Mouse (Mus musculus) liver, adult 2 months (tissue): ENCODE data around the gene Igsf9. TPM values are rescaled to one million over a fixed set of nuclear protein-coding genes. Genes with fewer than 3 reads are reported as not detected.

ENCODE experiments used
- DNase-seq: peaks from one replicate; pipeline ENCODE4 v3.0.0-alpha.2; 2011; ENCODE audit warnings: low read depth, low spot score; ENCODE audit errors: extremely low read depth
- H3K27ac ChIP-seq: fragments of 200-500 bp; replicated peaks from 2 replicates; pipeline ENCODE4 v1.5.1; 2012; ENCODE audit warnings: low read depth, mild to moderate bottlenecking, control low read depth, inconsistent platforms, low read length; ENCODE audit not compliant: insufficient read depth
- H3K27me3 ChIP-seq: fragments of 200-500 bp; 2 replicates; pipeline ENCODE4 v1.6.1; 2012; ENCODE audit warnings: mild to moderate bottlenecking, moderate library complexity, low read length, inconsistent platforms; ENCODE audit not compliant: control insufficient read depth, insufficient read depth
- H3K36me3 ChIP-seq: fragments of 200-500 bp; 2 replicates; pipeline ENCODE4 v1.6.1; 2012; ENCODE audit warnings: low read length, inconsistent platforms; ENCODE audit not compliant: control insufficient read depth, insufficient read depth
- H3K4me1 ChIP-seq: fragments of 200-500 bp; 2 replicates; pipeline ENCODE4 v1.6.1; 2011; ENCODE audit warnings: low read length; ENCODE audit not compliant: control insufficient read depth, insufficient read depth
- H3K4me3 ChIP-seq: fragments of 200-500 bp; 2 replicates; pipeline ENCODE4 v1.5.1; 2011; ENCODE audit warnings: low read depth, mild to moderate bottlenecking, control low read depth, low read length, moderate library complexity; ENCODE audit not compliant: insufficient read depth
- H3K79me2 ChIP-seq: fragments of 200-500 bp; 2 replicates; pipeline ENCODE4 v1.6.1; 2012; ENCODE audit warnings: inconsistent platforms, mild to moderate bottlenecking, low read length, moderate library complexity; ENCODE audit not compliant: control insufficient read depth, insufficient read depth
- H3K9ac ChIP-seq: fragments of 200-500 bp; 2 replicates; pipeline ENCODE4 v1.6.1; 2012; ENCODE audit warnings: low read depth, mild to moderate bottlenecking, control low read depth, inconsistent platforms, low read length
- CTCF ChIP-seq: fragments of 200-500 bp; IDR thresholded peaks from 2 replicates; pipeline ENCODE4 v1.5.1; 2011; ENCODE audit warnings: low read depth, low read length, control low read depth
- POLR2A ChIP-seq: fragments of 200-500 bp; IDR thresholded peaks from 2 replicates; pipeline ENCODE4 v1.6.1; 2011; ENCODE audit warnings: low read length, control low read depth; ENCODE audit not compliant: insufficient read depth; ENCODE audit errors: extremely low read depth
- WGBS: fragments of 180-500 bp; shearing (Covaris S2); methylation state at CpG from one replicate; pipeline ENCODE4 v1.1.7; 2018; 5-methylcytosine and 5-hydroxymethylcytosine counted together
- polyA plus RNA-seq: library from polyadenylated mRNA; depleted of rRNA; stranded (reverse); fragments of >200 nt; gene quantifications from 2 replicates; pipeline ENCODE4 v1.2.3, GENCODE M21; 2012
- total RNA-seq: library from RNA; depleted of rRNA; stranded (reverse); fragments of >200 nt; gene quantifications from 2 replicates; pipeline ENCODE4 v1.2.3, GENCODE M21; 2014

The Igsf9 gene
- total and polyA plus RNA-seq, 2 experiments, result 0.28 to 0.55 TPM

- 50% methylated on average over 8 of the region's 8 CpGs for WGBS
- DNase-seq, result no peak
- TF ChIP-seq POLR2A (no peak), CTCF (no peak)
These were observed 10.5 kb downstream of the Igsf9 start for GRCm38 (mm10) chr1:172492047-172492446.

GRCm38 (mm10) chr1:172493516-172493915 is 11.9 kb downstream of the Igsf9 start:
- no peak overlapping the region for H3K9ac ChIP-seq
- H3K4me1 ChIP-seq, result no peaks in the 10 kb centered on the region
- WGBS, result 79% methylated on average over 6 of the region's 6 CpGs
- DNase-seq, result no peak
- H3K4me3 ChIP-seq, result no peak overlapping the region
- no peaks in the 10 kb centered on the region for H3K36me3 ChIP-seq
- H3K27me3 ChIP-seq, result no peaks in the 10 kb centered on the region
- no peaks in the 10 kb centered on the region for H3K79me2 ChIP-seq
- no peak overlapping the region for H3K27ac ChIP-seq
- TF ChIP-seq CTCF (no peak), POLR2A (no peak)

More at GRCm38 (mm10) chr1:172492047-172492446, 10.5 kb downstream of the Igsf9 start:
- no peaks in the 10 kb centered on the region for H3K4me1 ChIP-seq
- no peaks in the 10 kb centered on the region for H3K79me2 ChIP-seq
- no peaks in the 10 kb centered on the region for H3K36me3 ChIP-seq
- no peak overlapping the region for H3K4me3 ChIP-seq
- H3K27ac ChIP-seq, result no peak overlapping the region
- H3K27me3 ChIP-seq, result no peaks in the 10 kb centered on the region
- H3K9ac ChIP-seq, result no peak overlapping the region

DNA sequence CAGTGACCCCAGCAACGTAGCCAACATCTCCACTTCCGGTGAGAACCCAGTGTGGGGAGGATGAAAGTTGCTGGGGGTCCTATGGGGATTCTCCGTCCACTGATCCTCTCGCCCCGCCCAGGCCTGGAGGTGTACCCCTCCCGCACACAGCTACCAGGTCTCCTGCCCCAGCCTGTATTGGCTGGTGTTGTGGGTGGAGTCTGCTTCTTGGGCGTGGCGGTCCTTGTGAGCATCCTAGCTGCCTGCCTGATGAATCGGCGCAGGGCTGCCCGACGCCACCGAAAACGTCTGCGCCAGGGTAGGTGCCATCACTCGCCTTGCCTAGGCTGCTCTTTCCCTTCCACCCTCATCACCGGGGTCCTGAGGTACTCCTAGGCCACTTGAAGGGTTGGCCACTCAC is 14.4 kb downstream of the Igsf9 start:
- TF ChIP-seq CTCF, result no peak
- TF ChIP-seq POLR2A, result no peak

DNA sequence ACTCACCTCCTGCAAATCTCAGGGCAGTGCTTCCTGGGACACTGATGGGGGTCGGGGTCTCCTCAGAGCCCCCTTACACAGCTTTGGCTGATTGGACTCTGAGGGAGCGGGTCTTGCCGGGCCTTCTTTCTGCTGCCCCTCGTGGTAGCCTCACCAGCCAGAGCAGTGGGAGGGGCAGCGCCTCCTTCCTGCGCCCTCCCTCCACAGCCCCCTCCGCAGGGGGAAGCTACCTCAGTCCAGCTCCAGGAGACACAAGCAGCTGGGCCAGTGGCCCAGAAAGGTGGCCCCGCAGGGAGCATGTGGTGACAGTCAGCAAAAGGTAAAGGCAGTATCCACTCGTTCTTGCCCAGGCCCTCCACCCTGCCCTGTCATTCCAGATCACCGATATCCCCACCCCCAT is 15.8 kb downstream of the Igsf9 start:
- no peak overlapping the region for H3K9ac ChIP-seq
- H3K27ac ChIP-seq, result no peak overlapping the region
- 83% methylated on average over 10 of the region's 10 CpGs for whole genome bisulfite sequencing
- H3K4me1 ChIP-seq, result peaks cover 3% of the 10 kb centered on the region
- no peak overlapping the region for H3K4me3 ChIP-seq
- no peak for DNase-seq
- H3K79me2 ChIP-seq, result no peaks in the 10 kb centered on the region
- TF ChIP-seq CTCF (no peak), POLR2A (no peak)
- no peaks in the 10 kb centered on the region for H3K36me3 ChIP-seq
- no peaks in the 10 kb centered on the region for H3K27me3 ChIP-seq

More for the DNA sequence above, 14.4 kb downstream of the Igsf9 start:
- no peaks in the 10 kb centered on the region for H3K4me1 ChIP-seq
- no peak overlapping the region for H3K27ac ChIP-seq
- no peaks in the 10 kb centered on the region for H3K36me3 ChIP-seq
- no peaks in the 10 kb centered on the region for H3K27me3 ChIP-seq
- no peak overlapping the region for H3K9ac ChIP-seq
- no peak overlapping the region for H3K4me3 ChIP-seq
- no peaks in the 10 kb centered on the region for H3K79me2 ChIP-seq
- WGBS, result 91% methylated on average over 17 of the region's 17 CpGs
- no peak for DNase-seq

GRCm38 (mm10) chr1:172499765-172500441 is 18.3 kb downstream of the Igsf9 start, which contains the start of gene Tagln2:
TSS of gene Tagln2 (plus strand) at chr1:172500047.
- DNase-seq, result no peak
- peak within 1 kb of the TSS; percentile 86 for H3K4me3 ChIP-seq
- H3K79me2 ChIP-seq, result no peaks in the 10 kb centered on the region
- H3K27ac ChIP-seq, result peak within 1 kb of the TSS; percentile 53
- no peaks in the 10 kb centered on the region for H3K27me3 ChIP-seq
- no peaks in the 10 kb centered on the region for H3K36me3 ChIP-seq
- TF ChIP-seq POLR2A (peak; percentile 76), CTCF (no peak; the same call in 1 of the 2 replicates)
- H3K4me1 ChIP-seq, result peaks cover 8% of the 10 kb centered on the region
- WGBS, result 5% methylated on average over 30 of the region's 30 CpGs
- H3K9ac ChIP-seq, result peak within 1 kb of the TSS; percentile 84

DNA sequence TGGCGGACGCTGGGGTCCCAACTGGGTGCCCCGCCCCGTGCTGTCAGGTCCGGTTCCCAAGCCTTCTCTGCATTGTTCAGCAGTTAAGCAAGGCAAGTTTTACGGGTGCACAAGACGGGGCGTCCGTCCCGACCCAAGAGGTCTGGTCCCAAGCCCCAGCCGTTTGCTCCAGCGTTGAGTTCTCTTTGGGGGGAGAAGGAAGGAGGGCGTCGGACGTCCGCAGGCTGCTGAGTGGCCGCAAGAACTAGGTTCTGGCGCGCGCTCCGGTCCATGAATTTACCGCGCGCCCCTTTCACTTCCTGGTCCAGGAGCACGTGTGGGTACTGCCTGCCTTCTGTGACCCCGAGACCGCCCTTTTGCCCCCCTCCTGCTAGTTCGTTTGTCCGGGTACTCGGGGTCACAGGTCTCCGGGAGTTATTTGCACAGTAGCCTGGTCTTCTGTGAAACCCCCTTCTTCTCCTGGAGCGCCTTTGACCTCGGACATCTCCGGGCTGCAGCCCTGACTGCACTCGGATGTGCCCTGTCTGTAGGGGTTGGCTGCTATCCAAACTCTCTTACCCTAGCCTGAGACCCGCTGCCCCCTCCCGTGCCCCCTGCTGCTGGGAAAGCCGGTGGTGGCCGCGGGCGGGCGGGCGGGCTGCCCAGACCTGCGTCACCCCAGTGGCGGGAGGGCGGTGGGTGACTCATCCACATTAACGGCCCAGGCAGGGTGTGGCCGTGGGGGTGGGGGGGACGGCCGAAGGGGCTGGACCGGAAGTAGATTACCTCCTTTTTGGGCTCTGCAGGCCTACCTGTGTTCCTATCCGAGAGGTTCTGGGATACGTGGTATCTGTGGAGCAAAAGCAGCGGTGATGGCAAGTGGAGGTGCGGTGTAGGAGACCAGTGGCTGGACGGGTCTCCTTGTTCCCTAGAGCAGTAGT is 19.1 kb downstream of the Igsf9 start:
- H3K4me3 ChIP-seq, result peak overlapping the region; percentile 86
- no peaks in the 10 kb centered on the region for H3K27me3 ChIP-seq
- peak overlapping the region; percentile 84 for H3K9ac ChIP-seq
- H3K27ac ChIP-seq, result peak overlapping the region; percentile 53
- no peaks in the 10 kb centered on the region for H3K36me3 ChIP-seq
- H3K4me1 ChIP-seq, result peaks cover 8% of the 10 kb centered on the region
- H3K79me2 ChIP-seq, result no peaks in the 10 kb centered on the region
- 3% methylated on average over 56 of the region's 56 CpGs for WGBS
- no peak for DNase-seq
- TF ChIP-seq CTCF (no peak), POLR2A (no peak)
